Mouse (Mus musculus): ENCODE results near the gene Olfml2a. TPM values are rescaled to one million over a fixed set of nuclear protein-coding genes. Genes with fewer than 3 reads are reported as not detected.

Gene Olfml2a
- 0.84 TPM for polyA plus RNA-seq (2014; fragmentation: Illumina TruSeq; extraction: RNeasy Lipid Tissue Mini Kit (QIAGEN cat#74804); ENCODE audit: low read depth, low replicate concordance)

DNA sequence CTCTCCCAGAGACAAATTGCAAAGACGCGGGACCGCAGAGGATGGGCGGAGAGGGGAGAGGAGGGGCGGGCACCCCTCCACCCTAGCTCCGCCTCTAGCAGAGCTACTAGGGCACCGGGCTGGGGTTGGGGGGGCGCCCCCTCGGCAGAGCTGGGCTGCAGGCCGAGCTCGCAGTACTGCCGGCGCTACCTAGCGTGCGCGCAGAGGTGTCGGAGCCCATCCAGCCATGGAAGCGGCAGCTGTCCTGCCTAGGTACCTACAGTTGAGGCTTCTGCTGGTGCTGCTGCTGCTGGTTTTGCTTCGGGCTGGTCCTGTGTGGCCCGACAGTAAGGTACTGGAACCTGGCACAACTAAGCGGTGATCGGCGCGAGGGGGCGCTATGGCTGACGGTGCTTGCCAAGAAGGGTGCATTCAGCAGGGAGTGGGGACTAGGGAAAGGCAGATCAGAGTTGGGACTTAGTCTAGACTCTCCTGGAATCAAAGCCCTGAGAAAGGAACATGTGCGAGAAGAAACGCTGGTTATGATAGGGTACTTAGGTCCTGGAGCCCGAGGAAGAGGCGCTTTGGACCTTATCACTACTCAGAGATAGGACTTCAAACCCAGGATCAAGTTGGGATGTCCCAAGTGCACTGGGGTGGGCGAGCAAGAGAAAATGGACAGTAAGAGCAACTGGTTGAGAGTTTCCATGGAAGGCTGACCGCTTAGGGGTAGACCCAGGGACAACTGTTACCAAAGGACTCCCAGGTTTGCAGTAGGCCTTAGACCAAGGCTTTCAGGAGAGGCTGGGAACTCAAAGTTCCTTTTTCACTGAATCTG, at the start of gene Olfml2a:
TSS of gene Olfml2a (plus strand) at position 128 of the 817 bp plus-strand sequence.

DNA sequence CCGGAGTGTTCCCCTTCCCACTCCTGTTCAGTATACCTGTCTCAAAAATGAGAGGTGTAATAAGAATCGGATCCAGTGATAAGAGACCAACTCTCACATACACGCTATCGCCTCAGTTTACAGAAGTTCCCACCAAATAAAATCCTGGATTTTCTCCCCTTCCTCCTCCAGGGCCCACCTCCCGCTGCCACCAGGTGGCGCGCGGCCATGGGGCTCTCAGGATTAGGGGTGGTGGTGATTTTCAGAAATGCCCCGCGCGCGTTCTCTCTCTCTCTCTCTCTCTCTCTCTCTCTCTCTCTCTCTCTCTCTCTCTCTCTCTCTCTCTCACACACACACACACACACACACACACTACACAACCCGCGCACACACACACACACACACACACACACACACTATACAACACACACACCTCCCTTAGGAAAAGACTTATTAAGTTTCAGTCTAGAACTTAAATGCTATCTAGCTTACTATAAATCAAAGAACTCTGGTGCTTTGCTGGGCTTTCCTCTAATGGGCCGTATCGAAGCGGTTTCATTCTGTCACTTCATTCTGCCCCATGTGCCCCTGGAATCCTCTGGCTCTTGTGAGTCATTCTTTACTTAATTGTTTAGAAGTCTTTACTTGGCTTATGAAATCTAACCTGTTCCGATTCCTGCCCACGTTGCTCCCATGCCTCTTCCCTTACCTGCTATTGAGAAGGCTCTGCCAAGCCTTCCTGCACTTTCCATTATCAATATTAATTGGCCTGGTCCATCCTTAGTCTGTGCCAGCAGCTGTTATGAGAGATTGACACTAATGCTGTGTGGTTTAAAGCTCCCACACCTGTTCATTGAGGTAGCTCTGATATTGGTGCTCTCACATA, 4.4 kb upstream of the Olfml2a start, which contains the start of gene Nr6a1:
TSS of gene Nr6a1 (minus strand) at position 574 of the 865 bp plus-strand sequence.

DNA sequence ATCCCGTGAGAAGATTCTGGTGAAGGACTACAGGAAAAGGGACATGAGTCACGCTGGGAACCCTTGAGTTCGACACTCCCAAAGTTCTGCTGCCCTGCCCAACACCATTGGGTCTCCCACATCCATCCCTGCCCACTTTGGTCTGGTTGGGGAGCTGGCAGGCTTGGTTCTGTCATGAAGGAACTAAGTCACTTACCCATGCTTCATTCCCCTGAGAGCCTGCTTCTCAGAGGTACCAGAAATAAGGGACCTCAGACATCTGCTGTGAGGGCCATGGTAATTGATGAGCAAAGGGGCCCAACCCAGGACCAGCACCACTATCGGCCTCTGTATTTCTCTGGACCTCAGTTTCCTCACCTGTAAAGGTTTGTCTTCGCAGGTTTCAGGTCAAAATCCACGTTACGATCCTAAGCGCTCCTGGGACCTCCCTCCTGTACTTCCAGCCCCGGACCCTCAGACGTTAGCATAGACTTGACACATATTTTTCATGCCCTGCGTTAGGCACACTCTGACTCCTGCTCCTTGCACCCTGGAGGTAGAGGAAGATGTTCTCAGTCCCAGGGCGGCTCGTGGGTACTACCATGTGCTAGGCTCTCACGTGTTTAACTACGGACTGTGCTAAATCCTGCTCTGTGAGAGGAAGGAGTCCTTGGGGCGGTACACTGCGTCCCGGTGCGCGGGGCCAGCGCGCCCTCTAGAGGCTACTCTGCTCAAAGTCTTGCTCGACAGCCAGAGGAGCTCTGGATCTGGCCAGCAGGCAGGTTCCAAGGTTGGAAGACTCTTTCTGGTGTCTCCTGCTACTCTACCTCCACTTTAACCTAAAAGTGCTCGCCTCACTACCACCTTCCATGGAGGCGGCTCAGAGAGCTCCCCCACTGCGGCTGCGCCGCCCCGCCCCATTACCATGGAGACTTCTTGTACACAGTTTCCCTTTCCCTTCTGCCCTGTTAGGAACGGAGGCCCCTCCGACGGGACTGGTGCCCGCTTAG, 65.9 kb downstream of the Olfml2a start, which contains the start of gene Wdr38:
TSS of gene Wdr38 (plus strand) at position 91 of the 989 bp plus-strand sequence.

DNA sequence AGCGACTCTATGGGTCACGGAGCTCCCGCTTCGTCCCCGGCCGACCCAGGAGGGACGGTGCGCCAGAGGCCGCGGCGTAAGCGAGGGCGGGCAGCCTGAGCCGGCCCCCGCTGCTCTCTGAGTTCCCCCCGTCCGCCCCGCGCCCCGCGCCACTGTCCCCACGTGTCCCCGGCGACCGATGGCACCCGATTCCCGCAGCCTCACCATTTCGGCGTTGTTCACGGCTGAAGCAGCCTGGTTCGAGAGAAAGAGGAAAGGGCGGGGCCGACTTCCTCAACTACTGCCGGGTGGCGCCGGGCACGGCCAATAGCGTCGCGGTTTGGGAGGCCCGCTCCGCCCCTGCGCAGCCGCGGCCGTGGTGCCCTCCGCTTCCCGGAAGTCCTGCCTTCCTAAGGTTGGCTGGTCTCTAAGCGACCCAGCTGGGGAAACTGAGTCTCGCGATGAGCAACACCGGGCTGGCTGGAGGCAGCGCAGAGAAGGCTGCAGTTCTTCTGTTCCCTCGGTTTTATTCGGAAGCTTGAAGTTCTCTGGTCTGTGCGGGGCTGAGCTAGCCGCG, 73.2 kb downstream of the Olfml2a start, which contains the start of gene Arpc5l:
TSS of gene Arpc5l (plus strand) at position 469 of the 556 bp plus-strand sequence.

DNA sequence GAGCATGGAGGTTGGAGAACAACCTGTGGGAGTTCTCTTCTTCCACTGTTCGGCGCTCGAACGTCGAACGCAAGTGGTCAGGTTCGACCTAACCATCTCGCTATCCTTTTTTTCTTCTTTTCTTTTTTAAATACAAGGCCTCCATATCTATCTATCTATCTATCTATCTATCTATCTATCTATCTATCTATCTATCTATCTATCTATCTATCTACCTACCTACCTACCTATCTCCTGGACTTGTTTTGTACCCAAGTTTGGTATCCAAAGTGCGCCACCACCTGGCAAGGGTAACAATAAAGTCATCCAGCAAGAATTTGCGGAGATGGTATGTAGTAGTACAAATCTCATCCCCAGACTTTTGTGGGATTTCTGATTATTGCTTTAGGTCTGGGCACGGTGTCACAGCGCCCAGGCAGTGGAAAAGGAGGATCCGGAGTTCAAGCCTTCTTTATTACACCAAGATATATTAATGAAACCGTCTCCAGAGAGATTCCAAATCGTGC, 73.8 kb downstream of the Olfml2a start, which contains the start of gene Rpl35:
TSS of gene Rpl35 (minus strand) at position 51 of the 506 bp plus-strand sequence.

Other genes starting within 250 kb of the Olfml2a start
- gene Nr5a1, start 217.4 kb upstream of the Olfml2a start, polyA plus RNA-seq (2014; fragmentation: Illumina TruSeq; extraction: RNeasy Lipid Tissue Mini Kit (QIAGEN cat#74804); ENCODE audit: low read depth, low replicate concordance) = 2.6 TPM
- gene Nr6a1, start 4.3 kb upstream of the Olfml2a start, polyA plus RNA-seq (2014; fragmentation: Illumina TruSeq; extraction: RNeasy Lipid Tissue Mini Kit (QIAGEN cat#74804); ENCODE audit: low read depth, low replicate concordance) = 82.1 TPM
- 4.4 TPM for gene Wdr38, start 65.5 kb downstream of the Olfml2a start, polyA plus RNA-seq (2014; fragmentation: Illumina TruSeq; extraction: RNeasy Lipid Tissue Mini Kit (QIAGEN cat#74804); ENCODE audit: low read depth, low replicate concordance)
- gene Arpc5l, start 73.4 kb downstream of the Olfml2a start, polyA plus RNA-seq (2014; fragmentation: Illumina TruSeq; extraction: RNeasy Lipid Tissue Mini Kit (QIAGEN cat#74804); ENCODE audit: low read depth, low replicate concordance) = 272 TPM
- gene Rpl35, start 73.6 kb downstream of the Olfml2a start, polyA plus RNA-seq (2014; fragmentation: Illumina TruSeq; extraction: RNeasy Lipid Tissue Mini Kit (QIAGEN cat#74804); ENCODE audit: low read depth, low replicate concordance) = 39.2 TPM
- 47.2 TPM for gene Golga1, start 133.6 kb downstream of the Olfml2a start, polyA plus RNA-seq (2014; fragmentation: Illumina TruSeq; extraction: RNeasy Lipid Tissue Mini Kit (QIAGEN cat#74804); ENCODE audit: low read depth, low replicate concordance)

Measured in testis, adult 10 weeks (tissue).